Mouse (Mus musculus) ES-Bruce4 (cell line): ENCODE measurements at regions not wholly inside any gene's neighbourhood (a gene's known extent, or its start where the extent isn't known, plus 50 kb on each side); places are given as distances from the start of the nearest gene placed in this dataset.

Experiments
- CTCF ChIP-seq: IDR thresholded peaks from one replicate; pipeline ENCODE4 v1.8.1; 2011; ENCODE audit warnings: low read depth, low read length
- POLR2A ChIP-seq: IDR thresholded peaks from one replicate; pipeline ENCODE4 v1.8.1; 2011; ENCODE audit warnings: low read length; ENCODE audit not compliant: insufficient read depth

GRCm38 (mm10) chr12:74595208-74595607 lies 279.0 kb upstream of the Gm11042 start:
- TF ChIP-seq CTCF = no peak
- TF ChIP-seq POLR2A = no peak
